Mouse (Mus musculus) midbrain, embryonic 12.5 days (tissue): ENCODE results near the gene Adgra3. TPM values are rescaled to one million over a fixed set of nuclear protein-coding genes. Genes with fewer than 3 reads are reported as not detected.
A peak's percentile ranks its signal among the peaks of the same experiment; 100 is the strongest.

Experiments used
- ATAC-seq: fragments of 200-750 bp; cut with Nextera tagmentation; 2 replicates; pipeline ENCODE4 v1.8.0; 2017; ENCODE audit warnings: low read depth, moderate TSS enrichment, moderate library complexity; ENCODE audit not compliant: low FRiP score
- H3K27ac ChIP-seq: fragments of 300-500 bp; sonication (generic); replicated peaks from 2 replicates; pipeline ENCODE4 v1.5.1; 2016; ENCODE audit warnings: mild to moderate bottlenecking
- H3K27me3 ChIP-seq: fragments of 300-500 bp; sonication (generic); 2 replicates; pipeline ENCODE4 v1.6.1; 2016; ENCODE audit warnings: mild to moderate bottlenecking
- H3K36me3 ChIP-seq: fragments of 300-500 bp; sonication (generic); 2 replicates; pipeline ENCODE4 v1.6.1; 2016
- H3K4me1 ChIP-seq: fragments of 300-500 bp; sonication (generic); 2 replicates; pipeline ENCODE4 v1.6.1; 2016
- H3K4me2 ChIP-seq: fragments of 300-500 bp; sonication (generic); replicated peaks from 2 replicates; pipeline ENCODE4 v1.6.1; 2016; ENCODE audit warnings: mild to moderate bottlenecking, moderate library complexity
- H3K4me3 ChIP-seq: fragments of 300-500 bp; sonication (generic); 2 replicates; pipeline ENCODE4 v1.5.1; 2016; ENCODE audit warnings: mild to moderate bottlenecking
- H3K9ac ChIP-seq: fragments of 300-500 bp; sonication (generic); replicated peaks from 2 replicates; pipeline ENCODE4 v1.6.1; 2016; ENCODE audit warnings: mild to moderate bottlenecking, moderate library complexity
- H3K9me3 ChIP-seq: fragments of 300-500 bp; sonication (generic); 2 replicates; pipeline ENCODE4 v1.6.1; 2016; ENCODE audit warnings: mild to moderate bottlenecking
- WGBS: fragments of 180-500 bp; shearing (Covaris S2); methylation state at CpG from one replicate; pipeline ENCODE4 v1.1.7; 2016; 5-methylcytosine and 5-hydroxymethylcytosine counted together
- polyA plus RNA-seq: library from polyadenylated mRNA; unstranded; fragments of >200 nt; fragmentation: Nextera tagmentation; extraction: Ambion mirVana; gene quantifications from 2 replicates; pipeline ENCODE4 v1.2.1, GENCODE M21; 2016

Adgra3 gene
- polyA plus RNA-seq, 1 experiment from 2014 or later, result 41.9 TPM

DNA sequence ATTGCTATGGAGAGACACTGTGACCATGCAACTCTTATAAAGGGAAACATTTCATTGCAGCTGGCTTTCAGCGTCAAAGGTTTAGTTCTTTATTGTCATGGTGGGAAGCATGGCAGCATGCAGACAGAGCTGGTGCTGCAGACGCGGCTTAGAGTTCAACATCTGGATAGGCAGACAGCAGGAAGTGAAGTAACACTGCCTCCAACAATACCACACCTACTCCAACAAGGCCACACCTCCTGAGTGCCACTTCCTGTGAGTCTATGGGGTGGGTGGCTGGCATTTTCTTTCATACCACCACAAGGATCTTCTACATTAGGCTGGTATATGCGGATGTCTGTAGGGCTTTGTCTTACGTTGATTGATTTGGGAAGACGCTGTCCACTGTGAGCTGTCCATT lies 29.1 kb downstream of the Adgra3 start:
- Histone ChIP-seq H3K4me2 (no peak overlapping the region), H3K27me3 (no peaks in the 10 kb centered on the region), H3K9me3 (no peaks in the 10 kb centered on the region), H3K27ac (no peak overlapping the region), H3K4me3 (no peak overlapping the region), H3K9ac (no peak overlapping the region), H3K36me3 (peaks cover 8% of the 10 kb centered on the region; the same call in 1 of the 2 replicates), H3K4me1 (peaks cover 23% of the 10 kb centered on the region)
- WGBS, result 91% methylated on average over 6 of the region's 6 CpGs
- no peak for ATAC-seq

DNA sequence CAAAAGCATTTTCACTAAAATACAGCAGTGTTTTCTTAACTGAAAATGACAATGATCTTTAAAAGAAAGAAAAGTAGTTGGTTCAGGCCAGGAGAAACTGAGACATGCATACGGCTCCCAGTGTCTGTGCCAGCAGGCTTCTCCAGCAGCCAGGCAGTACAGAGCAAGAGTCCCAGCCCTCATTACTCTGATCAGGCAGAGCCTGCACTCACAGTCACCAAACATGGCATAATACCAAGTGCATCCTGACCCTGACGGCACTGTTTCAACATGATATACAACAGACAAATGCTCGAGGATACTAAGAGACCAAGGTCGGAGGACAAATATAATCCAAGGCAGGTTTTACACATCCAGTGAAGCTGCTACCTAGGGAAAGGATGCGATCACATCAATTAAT lies 31.2 kb downstream of the Adgra3 start:
- Histone ChIP-seq H3K4me3 (no peak overlapping the region), H3K9ac (no peak overlapping the region), H3K36me3 (peaks cover 25% of the 10 kb centered on the region), H3K27me3 (no peaks in the 10 kb centered on the region), H3K9me3 (no peaks in the 10 kb centered on the region), H3K4me1 (peaks cover 11% of the 10 kb centered on the region), H3K4me2 (no peak overlapping the region), H3K27ac (no peak overlapping the region)
- no peak for ATAC-seq
- 66% methylated on average over 5 of the region's 5 CpGs for WGBS

DNA sequence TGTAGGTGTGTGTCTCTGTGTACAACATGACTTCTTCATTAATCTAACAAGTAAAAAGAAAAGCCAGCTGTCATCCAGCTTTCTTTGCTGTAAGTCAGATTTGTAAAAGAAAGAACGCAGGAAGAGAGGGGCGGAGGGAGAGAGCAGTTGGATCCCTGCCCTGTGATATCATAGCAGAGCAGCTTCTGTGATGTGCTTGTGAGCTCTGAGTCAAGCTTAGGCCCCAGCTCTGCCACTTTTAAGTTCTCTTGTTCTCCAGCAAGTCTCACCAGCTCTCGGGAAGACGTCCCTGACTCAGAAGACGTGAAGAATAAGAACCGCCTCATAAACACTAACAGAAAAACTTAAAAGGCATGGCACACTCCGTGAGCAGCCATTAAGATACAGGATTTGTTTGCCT lies 31.8 kb downstream of the Adgra3 start:
- WGBS, result 72% methylated on average over 7 of the region's 7 CpGs
- no peak for ATAC-seq
- no peak overlapping the region for H3K27ac ChIP-seq

DNA sequence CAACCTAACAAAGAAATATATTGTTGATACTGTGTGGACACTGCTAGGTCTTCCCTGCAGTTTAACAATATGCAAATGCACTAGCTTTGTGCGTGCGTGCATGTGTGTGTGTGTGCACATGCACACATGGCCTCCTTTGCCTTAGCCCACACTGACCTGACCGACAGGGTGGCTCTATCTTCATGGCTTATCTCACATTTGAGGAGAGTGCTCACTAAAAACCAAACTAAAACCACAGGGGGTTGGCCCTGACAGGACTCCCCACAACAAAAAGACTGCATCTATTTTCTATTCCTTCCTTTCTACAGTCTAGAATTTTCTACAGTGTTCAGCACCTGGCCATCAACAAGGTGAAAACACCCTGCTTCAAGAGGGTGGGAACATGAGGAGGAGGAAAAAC lies 32.7 kb downstream of the Adgra3 start:
- WGBS, result 88% methylated on average over 3 of the region's 3 CpGs
- Histone ChIP-seq H3K27me3 (no peaks in the 10 kb centered on the region), H3K4me1 (peaks cover 11% of the 10 kb centered on the region), H3K4me3 (no peak overlapping the region), H3K9me3 (no peaks in the 10 kb centered on the region), H3K4me2 (no peak overlapping the region), H3K27ac (no peak overlapping the region), H3K36me3 (peaks cover 27% of the 10 kb centered on the region), H3K9ac (no peak overlapping the region)
- no peak for ATAC-seq

More for the DNA sequence above, 31.8 kb downstream of the Adgra3 start:
- Histone ChIP-seq H3K9me3 (no peaks in the 10 kb centered on the region), H3K9ac (no peak overlapping the region), H3K27me3 (no peaks in the 10 kb centered on the region), H3K4me3 (no peak overlapping the region), H3K4me2 (no peak overlapping the region), H3K4me1 (peaks cover 11% of the 10 kb centered on the region), H3K36me3 (peaks cover 27% of the 10 kb centered on the region)

DNA sequence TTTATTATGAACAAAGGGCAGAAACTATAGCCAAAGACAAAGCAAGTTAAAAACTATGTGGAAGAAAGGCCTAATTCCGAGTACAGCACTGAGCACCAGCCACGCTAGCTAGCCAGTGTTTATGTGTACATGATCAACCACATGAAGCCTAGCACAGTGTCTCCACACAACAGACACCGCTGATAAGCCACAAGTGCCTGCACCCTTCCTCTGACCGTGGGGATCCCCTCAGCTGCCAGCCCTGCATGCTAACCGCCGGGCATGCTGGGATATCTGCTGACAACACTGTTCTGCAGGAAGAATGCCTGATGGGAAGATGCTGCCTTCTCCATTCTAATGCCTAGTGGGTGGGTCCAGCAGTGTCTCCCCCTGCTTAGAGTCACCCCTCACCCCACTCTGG lies 34.7 kb downstream of the Adgra3 start:
- Histone ChIP-seq H3K4me2 (no peak overlapping the region), H3K27ac (no peak overlapping the region), H3K36me3 (peaks cover 38% of the 10 kb centered on the region), H3K27me3 (no peaks in the 10 kb centered on the region), H3K9me3 (no peaks in the 10 kb centered on the region), H3K4me3 (no peak overlapping the region), H3K9ac (no peak overlapping the region), H3K4me1 (peaks cover 11% of the 10 kb centered on the region)
- WGBS, result 92% methylated on average over 6 of the region's 6 CpGs
- ATAC-seq, result no peak

DNA sequence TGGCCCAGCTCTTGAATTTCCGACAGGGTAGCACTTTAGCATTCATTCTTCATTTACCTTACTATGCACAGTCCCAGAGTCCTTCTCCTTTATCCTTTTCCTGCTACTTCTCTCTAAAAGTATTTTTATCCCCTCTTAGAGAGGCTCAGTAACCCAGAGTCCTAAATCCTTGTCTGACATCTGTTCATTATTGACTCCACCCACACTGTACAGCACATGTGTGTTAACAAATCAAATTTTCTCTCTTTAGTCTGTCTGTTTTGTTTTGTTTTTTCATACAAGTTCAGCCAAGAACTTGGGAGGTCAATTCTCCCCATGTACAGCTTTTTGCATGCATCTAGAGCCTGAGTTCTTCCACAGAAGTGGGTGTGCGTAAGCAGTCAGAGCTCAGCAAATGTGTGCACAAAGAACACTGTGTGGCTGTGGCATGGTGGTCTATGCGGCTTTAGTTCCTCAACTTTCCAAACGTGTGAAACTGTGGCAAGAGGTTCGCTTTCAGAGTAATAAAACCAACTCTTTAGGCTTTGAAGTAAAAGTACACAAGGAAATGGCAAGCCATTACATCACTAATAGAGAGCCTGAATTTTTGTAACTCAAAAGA lies 42.7 kb downstream of the Adgra3 start:
- Histone ChIP-seq H3K9ac (no peak overlapping the region), H3K4me2 (no peak overlapping the region), H3K9me3 (no peaks in the 10 kb centered on the region), H3K4me3 (no peak overlapping the region), H3K27ac (no peak overlapping the region), H3K4me1 (peaks cover 11% of the 10 kb centered on the region), H3K27me3 (no peaks in the 10 kb centered on the region), H3K36me3 (peaks cover 17% of the 10 kb centered on the region; the same call in 1 of the 2 replicates)
- 76% methylated on average over 5 of the region's 5 CpGs for WGBS
- ATAC-seq, result no peak

DNA sequence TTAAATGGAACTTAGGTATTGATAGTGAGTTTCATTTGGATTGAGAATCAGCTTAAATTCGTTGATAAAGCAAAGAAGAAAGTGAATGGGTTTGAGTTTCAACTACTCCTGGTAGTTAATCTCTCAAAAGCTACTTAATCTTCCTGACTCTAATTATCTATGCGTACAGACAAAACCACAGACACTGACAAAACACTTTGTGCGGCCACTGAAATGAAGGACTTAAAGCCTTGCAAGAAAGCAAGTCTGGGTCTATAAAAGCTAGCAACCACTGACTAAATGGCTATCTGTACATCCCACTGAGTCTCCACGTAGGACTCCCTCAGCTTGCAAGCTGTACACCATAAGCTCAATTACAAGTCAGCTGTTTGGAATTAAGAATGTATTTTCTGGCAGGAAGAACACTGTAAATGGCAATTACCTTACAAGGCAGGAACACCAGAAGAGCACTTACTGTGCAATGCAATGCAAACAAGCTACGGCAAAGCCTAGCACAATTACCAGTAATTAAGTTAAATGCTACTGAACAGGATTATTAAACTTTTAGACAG lies 43.6 kb downstream of the Adgra3 start:
- Histone ChIP-seq H3K4me3 (no peak overlapping the region), H3K9ac (no peak overlapping the region), H3K4me1 (peaks cover 11% of the 10 kb centered on the region), H3K27ac (0 out of 2 replicates have a peak overlapping the region, but pooled peaks have one; percentile 15), H3K27me3 (no peaks in the 10 kb centered on the region), H3K4me2 (no peak overlapping the region), H3K36me3 (peaks cover 12% of the 10 kb centered on the region), H3K9me3 (no peaks in the 10 kb centered on the region)
- 10% methylated on average over 5 of the region's 5 CpGs for WGBS
- 0 out of 2 replicates have a peak, but pooled peaks have one; percentile 20 for ATAC-seq

DNA sequence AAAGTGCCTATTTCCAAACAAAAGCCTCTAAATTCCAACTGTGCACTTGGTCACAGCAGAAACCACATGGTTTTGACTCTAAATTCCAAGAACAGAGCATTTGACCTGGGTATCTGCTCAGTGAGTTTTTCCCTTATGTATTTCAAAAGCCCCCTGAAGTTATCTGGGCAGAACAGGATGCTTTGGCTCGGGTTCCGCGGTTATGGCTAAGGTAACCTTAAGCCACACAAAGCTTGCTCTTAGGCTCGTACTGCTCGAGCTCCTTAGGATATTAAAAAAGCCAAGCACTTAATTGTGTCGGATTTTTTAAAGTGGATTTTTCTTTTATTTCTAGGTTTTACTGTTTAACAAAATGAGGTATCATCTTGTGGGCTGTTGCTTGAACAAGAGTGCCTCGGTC lies 44.1 kb downstream of the Adgra3 start:
- H3K27me3 ChIP-seq, result no peaks in the 10 kb centered on the region
- no peak overlapping the region for H3K9ac ChIP-seq
- H3K36me3 ChIP-seq, result peaks cover 7% of the 10 kb centered on the region; the same call in 1 of the 2 replicates
- H3K9me3 ChIP-seq, result no peaks in the 10 kb centered on the region
- H3K27ac ChIP-seq, result no peak overlapping the region
- H3K4me1 ChIP-seq, result peaks cover 11% of the 10 kb centered on the region
- WGBS, result 22% methylated on average over 7 of the region's 7 CpGs
- H3K4me2 ChIP-seq, result no peak overlapping the region
- ATAC-seq, result no peak
- H3K4me3 ChIP-seq, result no peak overlapping the region

DNA sequence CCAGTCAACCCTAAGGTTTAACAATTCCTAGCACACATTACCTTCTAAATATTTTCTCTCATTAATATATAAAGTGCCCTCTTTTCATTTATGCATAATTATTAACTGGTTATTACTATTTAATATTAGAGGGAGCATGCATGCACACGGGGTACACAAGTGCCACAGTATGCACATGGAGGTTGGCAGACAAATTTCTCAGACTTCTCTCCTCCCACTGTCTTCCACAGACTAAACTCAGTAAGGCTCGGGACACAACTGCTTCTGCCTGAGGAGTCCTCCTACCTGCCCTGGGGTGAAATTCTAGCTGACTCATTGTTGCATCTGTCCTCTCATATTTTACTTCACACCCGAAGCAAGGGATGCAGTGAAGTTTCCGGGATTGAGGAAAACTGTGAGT lies 44.8 kb downstream of the Adgra3 start:
- Histone ChIP-seq H3K4me3 (no peak overlapping the region), H3K4me1 (peaks cover 11% of the 10 kb centered on the region), H3K9ac (no peak overlapping the region), H3K9me3 (no peaks in the 10 kb centered on the region), H3K36me3 (peaks cover 5% of the 10 kb centered on the region; the same call in 1 of the 2 replicates), H3K27ac (no peak overlapping the region), H3K27me3 (no peaks in the 10 kb centered on the region), H3K4me2 (no peak overlapping the region)
- no peak for ATAC-seq
- 77% methylated on average over 4 of the region's 4 CpGs for WGBS

DNA sequence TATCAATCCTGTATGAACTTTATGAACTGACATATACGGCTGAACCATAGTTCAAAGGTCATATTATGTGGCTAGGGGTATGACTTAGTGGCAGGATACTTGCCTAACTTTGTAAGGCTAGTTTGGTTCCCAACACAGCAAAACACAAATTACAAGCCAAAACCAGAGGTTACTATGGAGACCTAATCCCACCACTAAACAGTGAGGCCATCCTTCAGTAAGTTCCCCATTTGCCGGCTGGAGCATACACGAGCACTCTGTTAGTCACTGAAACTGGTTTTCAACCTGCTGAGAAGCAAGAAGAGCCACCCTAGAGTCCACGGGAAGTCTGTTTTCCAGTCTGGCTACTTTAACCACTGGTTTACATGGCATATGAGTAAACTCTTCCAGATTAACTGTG lies 50.0 kb downstream of the Adgra3 start:
- Histone ChIP-seq H3K9ac (no peak overlapping the region), H3K27me3 (no peaks in the 10 kb centered on the region), H3K36me3 (peaks cover 12% of the 10 kb centered on the region), H3K9me3 (no peaks in the 10 kb centered on the region), H3K27ac (no peak overlapping the region), H3K4me1 (no peaks in the 10 kb centered on the region), H3K4me3 (no peak overlapping the region), H3K4me2 (no peak overlapping the region)
- 21% methylated on average over 4 of the region's 4 CpGs for WGBS
- no peak for ATAC-seq

DNA sequence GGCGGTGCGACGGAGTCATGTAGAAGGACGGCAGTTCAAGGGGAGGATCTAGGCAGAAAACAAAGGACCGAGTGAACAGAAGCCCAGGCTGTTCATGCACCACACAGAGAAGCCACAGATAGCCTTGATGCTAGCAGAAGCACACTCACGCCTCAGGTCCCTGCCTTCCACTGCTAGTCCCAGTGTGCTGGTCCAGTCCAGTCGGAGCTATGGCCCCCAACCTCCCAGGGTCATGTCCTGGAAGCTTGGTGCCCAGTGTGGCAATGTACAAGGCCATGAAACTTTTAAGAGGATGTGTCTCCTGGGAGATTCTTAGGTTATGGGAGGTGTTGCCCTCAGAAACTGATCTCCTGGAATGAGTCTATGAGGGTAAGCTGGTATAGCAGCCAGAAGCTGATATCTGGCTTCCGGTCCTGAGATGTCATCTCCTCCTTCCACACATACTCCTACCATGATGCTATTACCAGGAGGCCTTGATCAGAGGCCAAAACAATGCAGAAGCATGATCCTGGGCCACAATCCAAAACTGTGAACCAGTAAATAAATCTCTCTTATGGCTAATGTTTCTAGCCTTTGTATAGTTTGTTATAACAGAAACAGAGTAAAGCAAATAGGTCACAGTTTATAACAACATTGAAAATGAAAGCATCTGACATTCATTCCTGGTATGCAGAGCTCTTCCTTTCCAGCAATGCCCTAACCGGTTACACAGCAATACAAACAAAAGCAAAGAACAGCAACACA lies 51.7 kb downstream of the Adgra3 start:
- H3K4me2 ChIP-seq, result no peak overlapping the region
- peaks cover 16% of the 10 kb centered on the region for H3K36me3 ChIP-seq
- H3K4me3 ChIP-seq, result no peak overlapping the region
- H3K4me1 ChIP-seq, result no peaks in the 10 kb centered on the region
- no peaks in the 10 kb centered on the region for H3K27me3 ChIP-seq
- H3K9me3 ChIP-seq, result no peaks in the 10 kb centered on the region
- 84% methylated on average over 9 of the region's 9 CpGs for WGBS
- H3K9ac ChIP-seq, result no peak overlapping the region
- no peak; the same call in 1 of the 2 replicates for ATAC-seq
- no peak overlapping the region for H3K27ac ChIP-seq

DNA sequence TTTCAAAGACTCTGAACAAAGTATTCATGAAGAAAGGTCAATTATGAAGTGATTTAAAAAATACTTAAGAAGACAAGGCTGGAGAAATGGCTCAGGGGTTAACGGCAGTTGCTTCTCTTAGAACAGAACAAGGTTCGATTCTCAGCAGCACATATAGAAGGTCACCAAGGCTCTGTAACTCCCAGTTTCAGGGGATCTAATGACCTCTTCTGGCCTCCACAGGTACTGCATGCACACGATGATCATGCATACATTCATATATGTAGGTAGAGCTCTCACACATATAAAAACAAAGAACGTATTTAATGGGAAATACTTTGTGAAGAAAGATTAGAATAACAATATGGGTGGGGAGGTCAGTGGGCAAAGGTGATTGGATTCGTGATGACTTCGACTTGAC lies 56.5 kb downstream of the Adgra3 start:
- peaks cover 21% of the 10 kb centered on the region for H3K36me3 ChIP-seq
- H3K9me3 ChIP-seq, result no peaks in the 10 kb centered on the region
- no peaks in the 10 kb centered on the region for H3K4me1 ChIP-seq
- H3K4me3 ChIP-seq, result no peak overlapping the region
- H3K27ac ChIP-seq, result no peak overlapping the region
- no peaks in the 10 kb centered on the region for H3K27me3 ChIP-seq
- 89% methylated on average over 6 of the region's 6 CpGs for WGBS
- no peak for ATAC-seq
- H3K4me2 ChIP-seq, result no peak overlapping the region
- H3K9ac ChIP-seq, result no peak overlapping the region
